Mouse (Mus musculus) hindbrain, postnatal 0 days (tissue): ENCODE data around the gene Igsf3. TPM values are rescaled to one million over a fixed set of nuclear protein-coding genes. Genes with fewer than 3 reads are reported as not detected.

ENCODE experiments used
- ATAC-seq: fragments of 200-750 bp; cut with Nextera tagmentation; 2 replicates; pipeline ENCODE4 v1.8.0; 2017; ENCODE audit warnings: mild to moderate bottlenecking, moderate TSS enrichment, moderate library complexity
- DNase-seq: peaks from one replicate; pipeline ENCODE4 v3.0.0-alpha.2; 2015; ENCODE audit warnings: low spot score
- H3K27ac ChIP-seq: fragments of 300-500 bp; sonication (generic); 2 replicates; pipeline ENCODE4 v1.5.1; 2014; ENCODE audit warnings: mild to moderate bottlenecking
- H3K27me3 ChIP-seq: fragments of 300-500 bp; sonication (generic); 2 replicates; pipeline ENCODE4 v1.6.1; 2014; ENCODE audit warnings: low read length, mixed read lengths; ENCODE audit not compliant: insufficient read depth
- H3K36me3 ChIP-seq: fragments of 300-500 bp; sonication (generic); 2 replicates; pipeline ENCODE4 v1.6.1; 2014; ENCODE audit warnings: low read length, mixed read lengths; ENCODE audit not compliant: insufficient read depth
- H3K4me1 ChIP-seq: fragments of 300-500 bp; sonication (generic); 2 replicates; pipeline ENCODE4 v1.6.1; 2014; ENCODE audit warnings: antibody characterized with exemption, low read length, mixed read lengths; ENCODE audit not compliant: insufficient read depth
- H3K4me2 ChIP-seq: fragments of 300-500 bp; sonication (generic); 2 replicates; pipeline ENCODE4 v1.6.1; 2014; ENCODE audit warnings: low read depth, mild to moderate bottlenecking, low read length, moderate library complexity, mixed read lengths
- H3K4me3 ChIP-seq: fragments of 300-500 bp; sonication (generic); 2 replicates; pipeline ENCODE4 v1.5.1; 2014; ENCODE audit warnings: low read length
- H3K9ac ChIP-seq: fragments of 300-500 bp; sonication (generic); replicated peaks from 2 replicates; pipeline ENCODE4 v1.6.1; 2014; ENCODE audit warnings: mild to moderate bottlenecking, low read length, moderate library complexity, mixed read lengths
- H3K9me3 ChIP-seq: fragments of 300-500 bp; sonication (generic); 2 replicates; pipeline ENCODE4 v1.6.1; 2016; ENCODE audit warnings: low read length, mixed read lengths
- CTCF ChIP-seq: IDR thresholded peaks from 2 replicates; pipeline ENCODE4 v1.5.1; 2016; ENCODE audit warnings: antibody characterized with exemption, control low read depth, low read depth
- WGBS: fragments of 180-500 bp; shearing (Covaris S2); extraction: QIAGEN DNeasy Blood & Tissue Kit; methylation state at CpG from one replicate; pipeline ENCODE4 v1.1.7; 2014; 5-methylcytosine and 5-hydroxymethylcytosine counted together
- polyA plus RNA-seq: library from polyadenylated mRNA; unstranded; fragments of >200 nt; fragmentation: Nextera tagmentation; extraction: Ambion mirVana; gene quantifications from 2 replicates; pipeline ENCODE4 v1.2.1, GENCODE M21; 2015
- total RNA-seq: library from RNA; depleted of rRNA; stranded (reverse); fragments of >200 nt; gene quantifications from 2 replicates; pipeline ENCODE4 v1.2.3, GENCODE M21; 2014

Igsf3 gene
- total and polyA plus RNA-seq, 2 experiments from 2014 or later = 65.7 to 76.3 TPM

DNA sequence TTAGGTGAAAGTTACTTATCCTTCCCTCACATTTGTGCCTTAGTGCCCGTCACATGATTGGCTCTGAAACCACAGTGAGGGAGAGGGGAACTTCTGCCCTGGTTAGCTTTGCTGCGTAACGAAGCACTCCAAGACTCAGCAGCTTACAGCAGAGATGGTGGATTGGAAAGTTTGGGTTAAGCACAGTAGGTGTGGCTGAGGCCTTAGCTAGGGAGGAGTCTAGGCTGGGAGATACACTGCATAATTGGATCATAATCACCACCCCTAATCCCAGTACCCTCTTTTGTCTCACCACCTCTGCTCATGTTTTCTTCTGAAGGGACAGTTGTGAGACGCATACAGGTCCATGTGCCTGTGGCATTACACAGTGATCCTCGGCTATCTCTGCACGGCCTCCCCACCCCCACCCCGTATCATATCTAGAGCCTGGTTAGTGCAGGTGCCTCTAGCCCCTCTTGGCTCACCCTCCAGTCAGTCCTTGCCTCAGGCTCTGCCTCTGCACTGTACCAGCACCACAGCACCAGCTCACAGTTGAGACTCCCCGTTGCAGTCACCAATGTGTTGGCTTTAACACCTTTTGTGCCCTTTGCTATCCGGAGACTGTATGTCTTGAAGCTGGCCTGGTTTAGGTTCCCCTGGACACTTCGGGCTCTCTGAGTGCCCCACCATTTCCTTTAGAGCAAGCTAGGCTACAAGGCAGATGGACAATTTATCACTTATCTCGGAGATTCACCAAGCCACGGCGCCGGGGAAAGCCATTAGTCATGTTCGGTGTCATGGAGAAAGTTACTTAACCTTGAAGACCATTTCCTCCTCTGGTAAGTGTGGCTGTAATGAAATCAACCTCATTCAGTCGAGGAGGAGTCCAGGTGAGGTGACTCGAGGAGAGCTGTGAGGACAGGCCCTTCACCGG is 42.1 kb downstream of the Igsf3 start:
- TF ChIP-seq CTCF = no peak
- 84% methylated on average over 18 of the region's 18 CpGs for WGBS
- Histone ChIP-seq H3K27ac (no peak overlapping the region), H3K9me3 (no peaks in the 10 kb centered on the region), H3K27me3 (no peaks in the 10 kb centered on the region), H3K4me2 (no peak overlapping the region), H3K9ac (no peak overlapping the region), H3K36me3 (no peaks in the 10 kb centered on the region), H3K4me1 (peaks cover 3% of the 10 kb centered on the region; the same call in 1 of the 2 replicates), H3K4me3 (no peak overlapping the region)
- DNase-seq = no peak
- no peak for ATAC-seq

DNA sequence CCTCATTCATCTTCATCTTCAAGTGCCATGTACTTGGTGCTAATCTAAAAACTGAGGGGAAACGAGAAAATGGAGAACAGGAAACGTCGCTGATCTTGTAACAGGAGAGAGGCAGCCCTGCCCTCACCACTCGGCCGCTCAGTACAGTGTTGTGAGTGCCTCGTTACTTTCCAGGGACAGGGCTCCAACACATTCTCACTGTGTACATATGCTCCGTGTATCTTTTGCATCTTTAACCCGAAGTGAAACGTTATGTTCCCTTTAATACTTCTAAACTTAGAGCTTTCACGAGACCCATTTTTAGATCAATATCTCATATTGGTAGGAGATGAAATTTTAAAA is 42.7 kb downstream of the Igsf3 start:
- WGBS = 82% methylated on average over 10 of the region's 10 CpGs
- Histone ChIP-seq H3K36me3 (no peaks in the 10 kb centered on the region), H3K4me2 (no peak overlapping the region), H3K9me3 (no peaks in the 10 kb centered on the region), H3K27me3 (no peaks in the 10 kb centered on the region), H3K9ac (no peak overlapping the region), H3K27ac (no peak overlapping the region), H3K4me1 (peaks cover 6% of the 10 kb centered on the region; the same call in 1 of the 2 replicates), H3K4me3 (no peak overlapping the region)
- ATAC-seq (no peak), DNase-seq (no peak)
- no peak for TF ChIP-seq CTCF

GRCm38 (mm10) chr3:101423188-101423587 is 46.3 kb downstream of the Igsf3 start:
- WGBS = 47% methylated on average over 4 of the region's 4 CpGs
- Histone ChIP-seq H3K9me3 (no peaks in the 10 kb centered on the region), H3K9ac (no peak overlapping the region), H3K4me2 (no peak overlapping the region), H3K27ac (no peak overlapping the region), H3K4me1 (peaks cover 6% of the 10 kb centered on the region; the same call in 1 of the 2 replicates), H3K4me3 (no peak overlapping the region), H3K27me3 (no peaks in the 10 kb centered on the region), H3K36me3 (peaks cover 6% of the 10 kb centered on the region; the same call in 1 of the 2 replicates)
- TF ChIP-seq CTCF = no peak
- DNase-seq (no peak), ATAC-seq (no peak)

DNA sequence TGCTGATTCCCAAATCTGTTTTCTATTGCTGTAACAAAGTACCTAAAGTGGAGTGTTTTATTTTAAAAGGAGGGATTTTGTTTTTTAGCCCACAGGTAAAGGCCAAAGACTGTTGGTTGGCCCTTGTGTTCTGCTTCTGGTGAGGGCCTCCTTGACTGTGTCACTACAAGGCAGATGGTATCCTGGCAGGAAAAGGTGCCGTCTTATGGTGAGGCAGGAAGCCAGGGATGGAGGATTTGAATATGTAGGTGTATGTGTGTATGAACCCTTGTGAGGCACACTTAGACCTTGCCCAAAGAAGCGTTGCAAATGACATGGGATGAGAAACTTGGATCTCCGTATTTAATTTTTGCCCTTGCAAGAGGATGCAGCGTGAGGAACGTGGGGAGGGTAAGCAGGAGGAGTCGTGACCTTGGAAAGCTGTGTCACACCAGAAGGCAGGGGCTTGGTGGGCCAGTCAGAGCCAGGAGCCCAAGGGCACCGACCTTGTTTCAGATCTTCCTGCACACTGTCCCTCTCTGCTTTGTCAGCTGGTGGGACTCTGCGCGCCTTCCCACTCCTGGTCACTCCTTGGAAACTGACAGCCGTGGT is 47.5 kb downstream of the Igsf3 start:
- 60% methylated on average over 10 of the region's 10 CpGs for WGBS

GRCm38 (mm10) chr3:101429982-101430754 is 53.3 kb downstream of the Igsf3 start:
- H3K4me2 ChIP-seq = no peak overlapping the region
- DNase-seq (no peak), ATAC-seq (no peak)
- H3K9me3 ChIP-seq = no peaks in the 10 kb centered on the region
- no peak overlapping the region for H3K9ac ChIP-seq
- peaks cover 12% of the 10 kb centered on the region; the same call in 1 of the 2 replicates for H3K36me3 ChIP-seq
- H3K4me1 ChIP-seq = no peaks in the 10 kb centered on the region
- no peak for TF ChIP-seq CTCF
- H3K27ac ChIP-seq = no peak overlapping the region
- WGBS = 86% methylated on average over 8 of the region's 8 CpGs
- H3K27me3 ChIP-seq = no peaks in the 10 kb centered on the region
- no peak overlapping the region for H3K4me3 ChIP-seq

More for the DNA sequence above, 47.5 kb downstream of the Igsf3 start:
- Histone ChIP-seq H3K27ac (no peak overlapping the region), H3K9ac (no peak overlapping the region), H3K4me1 (peaks cover 6% of the 10 kb centered on the region; the same call in 1 of the 2 replicates), H3K27me3 (no peaks in the 10 kb centered on the region), H3K36me3 (peaks cover 6% of the 10 kb centered on the region; the same call in 1 of the 2 replicates), H3K9me3 (no peaks in the 10 kb centered on the region), H3K4me3 (no peak overlapping the region), H3K4me2 (no peak overlapping the region)
- TF ChIP-seq CTCF = no peak
- ATAC-seq (no peak), DNase-seq (no peak)

- DNase-seq = no peak
- TF ChIP-seq CTCF = no peak
- WGBS = 70% methylated on average over 2 of the region's 2 CpGs
- no peak overlapping the region for H3K4me2 ChIP-seq
- H3K9me3 ChIP-seq = no peaks in the 10 kb centered on the region
- H3K4me1 ChIP-seq = no peaks in the 10 kb centered on the region
- no peak for ATAC-seq
- no peak overlapping the region for H3K9ac ChIP-seq
- peaks cover 16% of the 10 kb centered on the region; the same call in 1 of the 2 replicates for H3K36me3 ChIP-seq
- no peak overlapping the region for H3K27ac ChIP-seq
- H3K27me3 ChIP-seq = no peaks in the 10 kb centered on the region
- no peak overlapping the region for H3K4me3 ChIP-seq
Observed at GRCm38 (mm10) chr3:101430755-101431115, 53.9 kb downstream of the Igsf3 start.
